Mouse (Mus musculus) hindbrain, postnatal 0 days (tissue): ENCODE results near the gene Gm49486. TPM values are rescaled to one million over a fixed set of nuclear protein-coding genes. Genes with fewer than 3 reads are reported as not detected.
A peak's percentile ranks its signal among the peaks of the same experiment; 100 is the strongest.
"Not testable (repeated sequence)": the region's sequence is repeated elsewhere in the genome, so short reads cannot be mapped to it uniquely, and the experiment has no call there.

Experiments used
- ATAC-seq: fragments of 200-750 bp; cut with Nextera tagmentation; 2 replicates; pipeline ENCODE4 v1.8.0; 2017; ENCODE audit warnings: mild to moderate bottlenecking, moderate TSS enrichment, moderate library complexity
- DNase-seq: peaks from one replicate; pipeline ENCODE4 v3.0.0-alpha.2; 2015; ENCODE audit warnings: low spot score
- H3K27ac ChIP-seq: fragments of 300-500 bp; sonication (generic); 2 replicates; pipeline ENCODE4 v1.5.1; 2014; ENCODE audit warnings: mild to moderate bottlenecking
- H3K27me3 ChIP-seq: fragments of 300-500 bp; sonication (generic); 2 replicates; pipeline ENCODE4 v1.6.1; 2014; ENCODE audit warnings: low read length, mixed read lengths; ENCODE audit not compliant: insufficient read depth
- H3K36me3 ChIP-seq: fragments of 300-500 bp; sonication (generic); 2 replicates; pipeline ENCODE4 v1.6.1; 2014; ENCODE audit warnings: low read length, mixed read lengths; ENCODE audit not compliant: insufficient read depth
- H3K4me1 ChIP-seq: fragments of 300-500 bp; sonication (generic); 2 replicates; pipeline ENCODE4 v1.6.1; 2014; ENCODE audit warnings: antibody characterized with exemption, low read length, mixed read lengths; ENCODE audit not compliant: insufficient read depth
- H3K4me2 ChIP-seq: fragments of 300-500 bp; sonication (generic); 2 replicates; pipeline ENCODE4 v1.6.1; 2014; ENCODE audit warnings: low read depth, mild to moderate bottlenecking, low read length, moderate library complexity, mixed read lengths
- H3K4me3 ChIP-seq: fragments of 300-500 bp; sonication (generic); 2 replicates; pipeline ENCODE4 v1.5.1; 2014; ENCODE audit warnings: low read length
- H3K9ac ChIP-seq: fragments of 300-500 bp; sonication (generic); replicated peaks from 2 replicates; pipeline ENCODE4 v1.6.1; 2014; ENCODE audit warnings: mild to moderate bottlenecking, low read length, moderate library complexity, mixed read lengths
- H3K9me3 ChIP-seq: fragments of 300-500 bp; sonication (generic); 2 replicates; pipeline ENCODE4 v1.6.1; 2016; ENCODE audit warnings: low read length, mixed read lengths
- CTCF ChIP-seq: IDR thresholded peaks from 2 replicates; pipeline ENCODE4 v1.5.1; 2016; ENCODE audit warnings: antibody characterized with exemption, control low read depth, low read depth
- WGBS: fragments of 180-500 bp; shearing (Covaris S2); extraction: QIAGEN DNeasy Blood & Tissue Kit; methylation state at CpG from one replicate; pipeline ENCODE4 v1.1.7; 2014; 5-methylcytosine and 5-hydroxymethylcytosine counted together
- polyA plus RNA-seq: library from polyadenylated mRNA; unstranded; fragments of >200 nt; fragmentation: Nextera tagmentation; extraction: Ambion mirVana; gene quantifications from 2 replicates; pipeline ENCODE4 v1.2.1, GENCODE M21; 2015
- total RNA-seq: library from RNA; depleted of rRNA; stranded (reverse); fragments of >200 nt; gene quantifications from 2 replicates; pipeline ENCODE4 v1.2.3, GENCODE M21; 2014

Gene Gm49486
- total and polyA plus RNA-seq, 2 experiments from 2014 or later, result 1.7 to 2.1 TPM

GRCm38 (mm10) chr15:79224685-79225084 lies 4.5 kb upstream of the Gm49486 start:
- WGBS, result 4% methylated on average over 5 of the region's 5 CpGs
- peak; percentile 99 for TF ChIP-seq CTCF

GRCm38 (mm10) chr15:79225780-79226179 lies 3.4 kb upstream of the Gm49486 start:
- ATAC-seq, H3K27ac ChIP-seq, H3K27me3 ChIP-seq, H3K9me3 ChIP-seq, H3K36me3 ChIP-seq, H3K4me1 ChIP-seq, H3K4me2 ChIP-seq, H3K4me3 ChIP-seq, DNase-seq, H3K9ac ChIP-seq: not testable (repeated sequence)
- 59% methylated on average over 2 of the region's 2 CpGs for WGBS
- peak; percentile 15; the same call in 1 of the 2 replicates for TF ChIP-seq CTCF

More at GRCm38 (mm10) chr15:79224685-79225084, 4.5 kb upstream of the Gm49486 start:
- no peak overlapping the region for H3K4me2 ChIP-seq
- H3K4me3 ChIP-seq, result no peak overlapping the region
- H3K4me1 ChIP-seq, result peaks cover 3% of the 10 kb centered on the region; the same call in 1 of the 2 replicates
- DNase-seq (peak; percentile 86), ATAC-seq (peak; percentile 66)
- no peaks in the 10 kb centered on the region for H3K36me3 ChIP-seq
- no peak overlapping the region for H3K27ac ChIP-seq
- no peak overlapping the region for H3K9ac ChIP-seq
- H3K9me3 ChIP-seq, result no peaks in the 10 kb centered on the region
- H3K27me3 ChIP-seq, result no peaks in the 10 kb centered on the region

GRCm38 (mm10) chr15:79235268-79235667 lies 6.1 kb downstream of the Gm49486 start:
- TF ChIP-seq CTCF, result no peak
- no peaks in the 10 kb centered on the region for H3K27me3 ChIP-seq
- H3K9me3 ChIP-seq, result no peaks in the 10 kb centered on the region
- DNase-seq, result peak; percentile 18
- no peak overlapping the region for H3K4me2 ChIP-seq
- H3K4me1 ChIP-seq, result no peaks in the 10 kb centered on the region
- H3K27ac ChIP-seq, result no peak overlapping the region
- WGBS, result 60% methylated on average over 9 of the region's 9 CpGs
- no peak overlapping the region for H3K4me3 ChIP-seq
- no peak for ATAC-seq
- peaks cover 32% of the 10 kb centered on the region for H3K36me3 ChIP-seq
- no peak overlapping the region for H3K9ac ChIP-seq

GRCm38 (mm10) chr15:79238036-79238435 lies 8.8 kb downstream of the Gm49486 start:
- Histone ChIP-seq H3K9ac (no peak overlapping the region), H3K4me2 (no peak overlapping the region), H3K4me1 (no peaks in the 10 kb centered on the region), H3K36me3 (peaks cover 49% of the 10 kb centered on the region), H3K9me3 (no peaks in the 10 kb centered on the region), H3K4me3 (no peak overlapping the region), H3K27me3 (no peaks in the 10 kb centered on the region), H3K27ac (no peak overlapping the region)
- TF ChIP-seq CTCF, result no peak
- ATAC-seq, result no peak
- 71% methylated on average over 6 of the region's 6 CpGs for WGBS
- no peak for DNase-seq

GRCm38 (mm10) chr15:79242574-79243233 lies 13.5 kb downstream of the Gm49486 start:
- no peaks in the 10 kb centered on the region for H3K9me3 ChIP-seq
- 69% methylated on average over 13 of the region's 13 CpGs for WGBS
- 0 out of 2 replicates have a peak, but pooled peaks cover 3% of the 10 kb centered on the region for H3K4me1 ChIP-seq
- peaks cover 57% of the 10 kb centered on the region for H3K36me3 ChIP-seq
- H3K9ac ChIP-seq, result 0 out of 2 replicates have a peak overlapping the region, but pooled peaks have one; percentile 13
- no peak for TF ChIP-seq CTCF
- DNase-seq (no peak), ATAC-seq (peak; percentile 59)
- H3K27me3 ChIP-seq, result no peaks in the 10 kb centered on the region
- no peak overlapping the region for H3K4me3 ChIP-seq
- no peak overlapping the region for H3K4me2 ChIP-seq
- no peak overlapping the region for H3K27ac ChIP-seq

- Histone ChIP-seq H3K27me3 (no peaks in the 10 kb centered on the region), H3K4me1 (0 out of 2 replicates have a peak, but pooled peaks cover 3% of the 10 kb centered on the region), H3K4me3 (no peak overlapping the region), H3K9me3 (no peaks in the 10 kb centered on the region), H3K36me3 (peaks cover 63% of the 10 kb centered on the region), H3K9ac (0 out of 2 replicates have a peak overlapping the region, but pooled peaks have one; percentile 13), H3K4me2 (no peak overlapping the region; the same call in 1 of the 2 replicates), H3K27ac (peak overlapping the region; percentile 54)
- DNase-seq, result peak; percentile 97
- 12% methylated on average over 10 of the region's 10 CpGs for WGBS
- peak; percentile 100 for TF ChIP-seq CTCF
- peak; percentile 97 for ATAC-seq
Measured at GRCm38 (mm10) chr15:79243234-79244042, 14.2 kb downstream of the Gm49486 start.
